Mouse (Mus musculus) right cerebral cortex, adult 18-20 months (tissue): ENCODE data around the gene Supt6.
"Not testable (repeated sequence)": the region's sequence is repeated elsewhere in the genome, so short reads cannot be mapped to it uniquely, and the experiment has no call there.

ENCODE experiments used
- DNase-seq: peaks from one replicate; pipeline ENCODE4 v3.0.0; 2022; ENCODE audit warnings: mixed read lengths

Supt6 gene

DNA sequence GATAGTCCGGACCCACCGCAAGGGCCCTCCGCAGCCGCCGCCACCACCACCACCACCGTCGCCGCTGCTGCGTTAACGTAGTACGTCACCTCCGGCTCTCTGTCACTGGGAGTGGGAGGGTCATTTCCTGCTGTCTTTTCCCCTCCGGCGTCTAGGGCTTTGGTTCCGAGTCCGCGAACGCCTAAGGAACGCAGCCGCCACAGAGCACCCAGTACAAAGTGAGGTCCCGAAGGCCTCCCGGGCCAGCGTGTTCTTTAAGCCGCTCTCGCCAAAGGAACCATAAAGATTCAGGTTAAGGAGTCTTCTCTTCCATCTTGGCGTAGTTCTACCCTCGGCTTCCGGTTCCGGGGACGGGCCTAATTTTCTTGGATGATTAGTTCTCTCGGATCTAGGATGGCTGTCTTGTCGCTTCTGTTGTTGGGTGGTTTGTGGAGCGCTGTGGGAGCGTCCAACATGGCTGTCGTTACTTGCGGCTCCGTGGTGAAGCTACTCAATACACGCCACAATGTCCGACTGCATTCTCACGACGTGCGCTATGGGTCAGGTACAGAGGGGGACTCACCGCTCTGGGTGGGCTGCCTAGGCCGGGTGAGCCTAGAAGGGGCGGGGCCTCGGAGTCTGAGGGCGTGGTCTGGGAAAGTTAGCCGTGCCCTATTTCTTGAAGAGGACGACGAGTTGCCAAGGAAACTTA, at the start of gene Supt6, which contains the start of gene Sdf2:
Gene Supt6 (minus strand): TSS at position 361 of the 691 bp plus-strand sequence.
Gene Sdf2 (plus strand): TSS at position 120 of the 691 bp plus-strand sequence.
- DNase-seq: peak; percentile 90

DNA sequence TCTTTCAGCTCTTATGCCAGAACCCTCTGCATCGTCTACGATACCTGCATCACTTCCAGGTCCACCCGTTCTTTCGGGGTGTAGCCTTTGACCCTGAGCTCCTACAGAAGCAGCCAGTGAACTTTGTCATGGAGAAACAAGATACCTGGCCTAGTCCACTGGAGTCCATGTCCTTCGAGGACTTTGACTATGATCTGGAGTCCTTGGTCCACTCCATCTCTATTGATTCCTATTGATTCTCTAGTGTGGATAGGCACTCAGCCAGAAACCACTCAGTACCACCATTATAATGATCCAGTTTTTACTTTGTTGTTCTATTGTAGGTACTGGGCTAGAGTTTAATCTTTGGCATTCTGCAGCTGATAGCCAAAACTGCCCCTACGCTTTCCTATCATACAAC, 48.8 kb upstream of the Supt6 start:
- DNase-seq: no peak

DNA sequence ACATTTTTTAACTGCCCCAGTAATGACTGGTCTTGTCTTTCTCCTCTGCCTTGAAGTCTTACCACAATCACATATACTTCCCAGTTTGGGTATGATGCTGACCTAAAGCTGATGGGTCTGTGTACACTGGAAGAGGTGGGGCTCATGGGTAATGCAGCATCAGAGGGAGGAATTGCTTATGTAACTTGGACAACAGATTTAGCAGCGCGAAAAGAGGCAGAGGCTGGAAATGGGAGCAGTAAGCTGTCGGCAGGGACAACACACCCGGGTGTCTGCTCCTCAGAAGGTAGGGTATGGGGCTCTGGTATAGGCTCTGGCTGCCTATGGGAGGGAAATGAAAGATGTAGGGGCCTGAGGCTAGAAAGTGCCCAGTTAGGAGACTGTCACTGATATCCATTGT, 44.9 kb upstream of the Supt6 start, which contains the start of gene BC030499:
Gene BC030499 (plus strand): TSS at position 188 of the 400 bp plus-strand sequence.
- peak; percentile 65 for DNase-seq

DNA sequence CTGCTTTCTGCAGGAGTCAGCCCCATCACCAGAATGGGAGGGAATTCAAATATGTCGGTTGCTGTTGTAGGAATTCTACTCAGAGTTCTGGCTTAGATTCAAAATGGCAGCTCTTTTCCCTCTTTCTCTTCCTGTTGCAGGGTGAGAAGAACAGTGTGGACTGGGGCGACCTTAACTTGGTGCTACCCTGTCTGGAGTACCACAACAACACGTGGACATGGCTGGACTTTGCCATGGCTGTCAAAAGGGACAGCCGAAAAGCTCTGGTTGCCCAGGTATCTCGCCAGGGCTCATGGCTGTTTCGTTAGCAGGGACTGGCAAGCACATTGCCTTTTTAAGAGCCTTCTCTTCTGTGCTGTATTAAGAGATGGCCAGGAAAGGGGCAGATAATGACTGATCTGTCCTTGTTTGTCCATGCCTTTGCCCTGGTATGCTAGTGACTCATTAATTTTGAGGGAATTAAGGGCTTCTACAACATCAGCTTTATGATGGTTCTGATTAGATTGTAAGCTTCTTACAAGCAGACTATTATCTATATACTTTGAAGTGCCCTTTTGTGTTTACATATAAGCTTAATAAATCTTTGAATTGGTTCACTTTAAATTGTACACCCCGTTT, 43.5 kb upstream of the Supt6 start:
- DNase-seq: no peak

DNA sequence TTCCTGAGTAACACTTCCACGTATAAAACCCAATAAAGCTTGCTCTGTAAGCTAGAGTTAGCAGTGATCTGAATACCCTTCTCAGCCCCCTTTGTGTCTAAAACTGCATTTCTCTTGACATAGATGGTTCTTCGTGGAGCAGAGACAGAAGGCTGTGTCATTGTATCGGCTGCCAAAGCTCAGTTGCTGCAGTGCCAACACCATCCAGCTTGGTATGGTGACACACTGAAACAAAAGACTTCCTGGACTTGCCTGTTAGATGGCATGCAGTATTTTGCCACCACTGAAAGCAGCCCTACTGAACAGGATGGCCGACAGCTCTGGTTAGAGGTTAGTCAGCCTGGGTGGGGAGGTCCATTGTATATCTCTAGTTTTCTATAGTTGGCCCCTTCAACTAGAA, 33.8 kb upstream of the Supt6 start:
- no peak for DNase-seq

DNA sequence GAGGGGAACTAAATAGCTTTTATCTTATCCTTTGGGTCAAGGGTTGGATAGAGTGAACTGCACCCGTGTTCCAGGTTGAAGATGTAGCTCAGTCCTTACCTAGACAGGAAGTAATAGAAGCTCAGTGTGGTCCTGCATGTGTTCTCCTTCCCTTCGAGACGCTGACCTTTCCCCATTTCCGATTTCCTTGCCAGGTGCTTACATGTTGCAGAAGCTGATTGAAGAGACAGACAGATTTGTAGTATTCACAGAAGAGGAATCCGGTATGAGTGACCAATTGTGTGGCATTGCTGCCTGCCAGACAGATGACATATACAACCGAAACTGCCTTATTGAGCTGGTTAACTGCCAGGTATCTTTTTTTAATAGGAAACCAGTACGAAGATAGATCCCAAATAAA, 33.1 kb upstream of the Supt6 start:
- no peak for DNase-seq

DNA sequence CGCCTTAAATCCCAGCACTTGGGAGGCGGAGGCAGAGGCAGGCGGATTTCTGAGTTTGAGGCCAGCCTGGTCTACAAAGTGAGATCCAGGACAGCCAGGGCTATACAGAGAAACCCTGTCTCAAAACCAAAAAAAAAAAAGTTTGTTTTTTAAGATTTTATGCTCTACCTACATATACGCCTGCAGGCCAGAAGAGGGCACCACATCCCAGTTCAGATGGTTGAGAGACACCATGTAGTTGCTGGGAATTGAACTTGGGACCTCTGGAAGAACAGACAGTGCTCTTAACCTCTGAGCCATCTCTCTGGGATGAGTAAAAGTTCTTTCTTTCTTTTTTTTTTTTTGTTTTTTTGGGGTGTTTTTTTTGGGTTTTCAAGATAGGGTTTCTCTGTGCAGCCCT, 30.4 kb upstream of the Supt6 start:
- not testable (repeated sequence) for DNase-seq

DNA sequence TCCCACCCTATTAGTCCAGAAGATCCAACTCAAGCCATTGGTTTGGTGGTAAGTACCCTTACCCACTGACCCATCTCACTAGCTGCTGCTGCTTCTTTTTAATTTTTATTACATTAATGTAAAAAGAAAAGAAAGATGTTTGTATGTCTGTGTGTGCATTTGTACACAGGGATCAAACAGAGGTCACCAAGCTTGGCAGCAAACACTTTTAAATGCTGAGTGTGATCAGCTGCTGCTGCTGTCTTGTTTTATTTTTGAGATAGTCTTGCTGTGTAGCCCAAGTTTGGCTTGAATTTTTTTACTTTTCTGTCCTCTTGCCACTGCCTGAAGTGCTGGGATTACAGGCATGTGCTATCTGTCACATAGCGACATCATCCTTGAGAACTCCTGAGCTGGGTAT, 29.8 kb upstream of the Supt6 start:
- DNase-seq: no peak

DNA sequence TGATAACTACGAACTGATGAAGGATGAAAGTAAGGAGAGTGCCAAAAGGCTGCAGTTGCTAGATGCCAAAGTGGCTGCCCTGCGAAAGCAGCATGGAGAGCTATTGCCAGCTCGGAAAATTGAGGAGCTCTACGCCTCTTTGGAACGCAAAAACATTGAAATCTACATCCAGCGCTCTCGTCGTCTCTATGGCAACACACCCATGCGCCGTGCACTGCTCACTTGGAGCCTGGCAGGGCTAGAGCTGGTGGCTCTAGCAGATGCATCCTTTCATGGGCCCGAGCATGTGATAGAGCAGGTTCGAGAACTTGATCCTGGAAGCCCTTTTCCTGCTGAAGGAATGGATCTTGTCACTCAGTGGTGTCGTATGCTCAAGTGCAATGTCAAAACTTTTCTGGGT, 26.2 kb upstream of the Supt6 start:
- DNase-seq: peak; percentile 80

DNA sequence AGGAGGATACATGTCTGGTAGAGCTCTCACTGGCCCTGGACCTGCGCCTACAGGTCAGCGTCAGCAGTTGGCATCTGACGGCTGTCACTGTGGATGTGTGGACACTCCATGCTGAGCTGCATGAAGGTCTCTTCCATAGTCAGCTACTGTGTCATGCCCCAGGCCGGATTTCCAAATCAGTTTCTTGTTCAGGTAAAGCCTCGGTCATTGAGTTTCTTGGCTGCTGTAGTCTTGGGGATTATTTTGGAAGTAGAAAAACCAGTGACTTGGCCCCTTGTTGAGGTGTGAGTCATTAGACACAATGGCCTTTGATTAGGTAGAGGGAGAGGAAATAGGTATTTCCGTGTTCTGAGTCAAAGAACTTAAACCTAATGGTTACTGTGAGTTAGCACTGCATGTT, 19.8 kb upstream of the Supt6 start:
- DNase-seq: no peak

DNA sequence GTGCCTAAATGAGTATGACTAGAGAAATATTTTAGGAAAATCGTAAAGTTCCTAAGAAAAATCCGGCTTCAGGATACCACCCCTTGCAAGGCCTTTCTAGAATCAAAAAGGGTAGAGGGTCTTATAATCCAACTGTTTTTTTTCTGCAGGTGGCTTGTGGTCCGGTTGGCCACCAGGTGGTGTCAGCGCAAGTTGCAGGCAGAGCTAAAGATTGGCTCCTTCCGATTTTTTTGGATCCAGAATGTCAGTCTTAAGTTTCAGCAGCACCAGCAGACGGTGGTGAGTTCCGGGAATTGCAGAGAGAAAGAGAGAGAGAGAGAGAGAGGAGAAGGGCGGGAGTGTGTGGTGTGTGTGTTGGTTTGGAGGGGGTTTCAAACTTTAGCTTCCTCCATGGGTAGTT, 16.8 kb upstream of the Supt6 start:
- DNase-seq: peak; percentile 49

DNA sequence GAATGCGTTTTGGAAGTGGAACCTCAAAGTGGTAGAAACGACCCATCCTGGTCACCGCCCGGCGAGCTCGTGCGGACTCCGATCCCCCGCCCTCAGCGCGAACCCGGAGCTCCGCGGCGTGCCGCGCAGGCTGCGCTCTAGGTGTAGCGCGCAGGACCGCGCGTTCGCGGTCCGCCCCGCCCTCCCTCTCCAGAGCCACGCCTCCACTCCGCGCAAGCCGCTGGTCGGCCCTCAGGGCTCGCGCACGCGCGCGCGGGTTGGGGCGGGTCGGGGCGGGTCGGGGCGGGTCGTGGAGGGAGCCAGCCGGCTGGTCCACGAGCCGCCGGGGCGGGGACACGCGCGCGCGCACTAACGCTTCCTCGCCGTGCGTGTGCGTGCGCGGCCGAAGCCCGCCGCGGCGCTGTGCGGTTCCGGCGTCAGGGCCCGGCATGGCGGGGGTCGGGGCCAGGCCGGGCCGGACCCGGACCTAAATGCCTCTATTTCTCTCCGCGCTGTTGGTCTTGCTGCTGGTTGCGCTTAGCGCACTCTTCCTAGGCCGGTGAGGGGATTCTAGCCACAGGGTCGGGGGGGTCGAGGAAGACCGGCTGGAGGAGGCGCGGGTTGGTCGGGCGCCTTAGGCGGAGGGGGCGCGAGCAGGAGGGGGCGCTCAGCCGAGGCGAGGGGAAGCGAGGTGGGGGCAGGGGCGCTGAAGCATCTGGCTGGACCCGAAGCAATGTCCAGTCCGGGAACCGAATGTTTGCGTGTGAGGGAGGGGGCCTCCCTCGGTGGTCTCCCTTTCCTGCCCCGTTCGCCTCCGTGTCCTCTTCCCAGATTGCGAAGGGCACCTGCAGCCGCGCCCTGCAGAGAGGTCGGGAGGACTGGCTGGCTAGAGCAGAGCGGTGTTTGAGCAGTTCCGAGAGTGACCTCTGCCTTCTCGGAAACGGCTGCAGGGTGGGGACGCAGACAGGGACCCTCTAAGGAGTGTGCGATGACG, 15.9 kb upstream of the Supt6 start, which contains the start of gene 2610507B11Rik:
Gene 2610507B11Rik (plus strand): TSS at position 373 of the 973 bp plus-strand sequence.
- peak; percentile 93 for DNase-seq

DNA sequence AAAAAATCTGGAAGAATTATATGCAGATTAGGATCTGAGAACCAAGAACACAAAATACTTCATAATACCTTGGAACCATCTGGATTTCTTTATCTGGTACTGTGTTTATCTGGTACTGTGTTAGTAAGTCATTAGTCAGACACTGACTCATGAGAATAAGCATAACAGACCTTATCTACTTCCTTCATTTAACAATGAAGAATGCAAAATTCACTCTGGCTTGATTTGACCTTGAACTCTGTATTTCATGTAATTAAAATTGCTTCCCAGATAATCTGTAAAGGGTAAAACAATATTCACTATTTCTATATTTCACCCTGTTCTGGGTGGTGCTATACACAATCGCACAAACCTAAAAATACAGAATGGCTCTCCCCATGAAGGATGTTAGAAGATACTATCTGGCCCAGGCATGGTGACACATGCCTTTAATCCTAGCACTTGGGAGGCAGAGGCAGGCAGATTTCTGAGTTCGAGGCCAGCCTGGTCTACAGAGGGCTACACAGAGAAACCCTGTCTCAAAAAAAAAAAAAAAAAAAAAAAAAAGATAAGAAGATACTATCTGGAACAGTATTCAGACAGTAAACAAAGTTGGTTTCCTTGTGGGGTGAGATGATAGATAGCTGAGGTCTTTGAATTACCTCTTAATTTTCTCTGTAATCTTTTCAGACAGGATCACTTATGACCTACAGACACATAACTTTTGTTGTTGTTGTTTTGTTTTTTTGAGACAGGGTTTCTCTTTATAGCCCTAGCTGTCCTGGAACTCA, 14.9 kb upstream of the Supt6 start:
- no peak for DNase-seq

DNA sequence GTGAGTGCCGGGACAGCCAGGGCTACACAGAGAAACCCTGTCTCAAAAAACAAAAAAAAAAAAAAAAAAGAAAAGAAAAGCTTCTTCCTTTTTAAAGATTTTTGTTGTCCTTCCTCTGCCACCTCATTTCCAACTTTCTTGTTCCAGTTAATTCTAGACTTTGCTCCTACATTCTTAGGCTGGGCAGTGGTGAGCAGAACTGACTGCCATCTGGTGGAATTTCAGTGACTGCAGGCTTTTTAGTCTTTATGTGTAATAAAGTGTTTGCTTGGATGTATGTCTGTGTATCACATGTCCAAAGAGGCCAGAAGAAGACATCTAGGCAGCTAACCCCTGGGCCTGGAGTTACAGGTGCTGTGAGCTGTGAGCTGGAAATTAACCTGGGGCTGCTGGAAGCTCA, 10.8 kb upstream of the Supt6 start:
- DNase-seq: no peak

DNA sequence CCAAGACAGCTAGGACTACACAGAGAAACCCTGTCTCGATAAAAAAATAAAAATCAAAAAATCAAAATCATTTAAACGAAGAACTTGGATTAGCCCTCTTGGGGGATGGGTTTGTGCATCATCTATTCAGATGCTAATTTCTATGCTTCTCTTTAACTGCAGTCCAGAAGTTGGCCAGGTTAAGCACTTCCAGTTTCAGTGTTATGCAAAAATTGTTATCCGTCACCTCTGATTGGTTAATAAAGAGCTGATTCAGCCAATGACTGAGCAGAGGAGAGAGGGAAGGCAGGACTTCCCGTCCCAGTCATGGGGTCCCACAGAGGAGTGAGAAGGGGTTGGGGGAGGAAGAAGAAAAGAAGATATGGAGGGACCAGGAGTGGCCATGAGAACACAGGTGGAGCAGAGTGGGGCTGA, 1.9 kb upstream of the Supt6 start:
- DNase-seq: no peak

DNA sequence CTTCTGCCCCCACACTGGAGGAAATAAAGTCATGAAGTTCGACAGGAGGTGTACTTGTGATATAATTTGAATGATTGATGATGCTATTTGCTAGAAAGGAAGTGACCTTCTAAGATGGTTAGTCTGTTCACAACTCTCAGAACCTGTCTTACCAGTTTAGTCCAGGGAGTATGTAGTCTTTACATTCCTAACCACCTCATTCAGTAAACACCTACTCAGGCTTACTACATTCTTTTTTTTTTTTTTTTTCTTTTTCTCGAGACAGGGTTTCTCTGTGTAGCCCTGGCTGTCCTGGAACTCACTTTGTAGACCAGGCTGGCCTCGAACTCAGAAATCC, 1.2 kb upstream of the Supt6 start:
- no peak for DNase-seq

DNA sequence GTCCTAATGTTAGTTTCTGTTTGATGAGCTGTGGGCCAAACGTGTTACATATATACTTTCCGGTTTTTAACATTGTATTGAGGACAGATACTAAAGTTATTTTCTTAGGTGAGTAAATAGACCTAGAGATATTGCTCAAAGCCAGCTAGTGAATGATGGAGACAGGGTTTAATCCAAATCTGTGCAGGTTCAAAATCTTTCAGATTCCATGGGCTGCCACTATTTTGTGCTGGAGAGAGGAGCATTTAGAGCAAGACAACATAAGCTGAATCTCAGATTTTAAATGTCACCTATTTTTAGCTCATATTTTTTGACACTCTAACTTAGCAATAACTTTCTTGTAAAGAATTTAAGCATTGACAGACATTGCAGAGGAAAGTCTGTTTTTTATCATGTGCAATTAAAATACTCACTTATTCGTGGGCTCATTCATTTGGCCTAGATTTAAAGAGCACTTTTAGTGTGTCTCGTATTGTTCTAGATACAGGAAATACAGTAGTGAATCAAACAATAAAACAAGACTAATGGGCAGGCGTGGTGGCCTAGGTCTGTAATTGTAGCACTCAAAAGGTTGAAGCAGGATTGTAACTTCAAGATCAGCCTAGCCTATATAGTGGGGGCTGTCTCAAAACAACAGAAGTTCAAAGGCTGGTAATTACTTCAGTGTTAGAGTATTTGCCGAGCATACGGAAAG, 678 bp upstream of the Supt6 start:
- no peak for DNase-seq

DNA sequence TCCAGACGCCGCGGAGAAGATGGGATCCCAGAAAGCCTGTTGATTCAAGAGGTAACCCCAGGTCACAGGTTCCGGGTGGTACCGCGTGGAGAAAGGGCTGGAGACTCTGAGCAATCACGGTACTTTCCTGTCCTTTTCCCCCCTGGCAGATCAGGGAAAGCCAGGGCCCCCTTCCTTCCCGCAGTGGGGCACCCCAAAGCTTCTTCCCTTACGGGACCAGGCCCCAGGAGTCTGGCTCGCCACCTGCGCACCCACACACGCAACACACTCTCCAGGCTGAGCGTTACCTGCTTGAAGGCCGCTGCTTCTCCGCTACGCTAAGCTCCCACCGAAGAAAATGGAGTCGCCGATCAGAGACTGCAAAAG, 543 bp downstream of the Supt6 start:
- no peak for DNase-seq

DNA sequence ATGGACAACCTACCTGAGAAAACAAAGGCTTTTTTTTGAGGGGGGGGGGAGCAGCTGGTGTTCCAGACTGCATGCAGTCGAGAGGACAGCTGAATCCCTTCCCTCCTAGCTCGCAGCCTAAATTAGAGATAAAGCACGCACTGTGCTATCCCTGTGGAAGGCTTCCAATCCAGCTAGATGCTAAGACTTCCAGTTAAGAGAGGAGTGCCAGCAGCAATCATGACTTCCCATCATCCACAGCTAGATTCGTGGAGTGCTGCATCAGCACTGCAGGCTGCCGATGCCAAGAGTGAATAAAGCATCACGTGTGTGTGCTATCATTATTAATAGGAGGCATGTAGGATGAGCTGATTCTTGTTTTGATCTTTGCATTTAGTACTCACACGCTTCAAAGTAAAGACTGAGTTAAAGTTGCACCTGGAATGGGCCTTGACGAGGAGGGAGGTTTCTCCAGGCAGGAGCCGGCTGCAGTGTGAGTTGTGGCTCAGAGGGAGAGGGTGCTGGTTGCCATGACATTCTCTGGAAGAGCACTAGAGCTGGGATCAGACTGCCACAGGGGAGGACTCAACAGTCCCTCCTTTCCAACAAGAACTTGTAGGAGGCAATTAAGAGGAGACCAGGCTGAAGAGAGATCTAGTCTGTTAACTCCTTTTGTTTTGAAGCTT, 5.5 kb downstream of the Supt6 start:
- DNase-seq: peak; percentile 67

DNA sequence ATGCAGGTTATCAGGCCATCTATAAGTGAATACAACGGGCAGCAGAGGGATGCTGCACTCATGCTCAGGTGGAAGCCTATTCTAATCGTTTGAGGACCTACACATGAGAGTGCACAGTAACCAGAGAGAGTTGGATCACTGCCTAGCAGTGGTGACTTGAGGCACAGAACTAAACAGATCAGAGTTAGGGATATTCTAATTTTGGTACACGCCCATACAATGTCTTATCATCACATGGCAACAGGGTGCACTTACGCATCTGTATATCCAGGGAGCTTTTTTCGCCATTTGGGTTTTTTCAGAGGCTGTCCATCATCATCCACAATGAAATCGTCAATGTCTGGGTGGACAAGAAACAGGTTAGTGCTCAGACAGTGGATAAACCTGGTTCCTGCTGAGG, 14.3 kb downstream of the Supt6 start:
- no peak for DNase-seq

DNA sequence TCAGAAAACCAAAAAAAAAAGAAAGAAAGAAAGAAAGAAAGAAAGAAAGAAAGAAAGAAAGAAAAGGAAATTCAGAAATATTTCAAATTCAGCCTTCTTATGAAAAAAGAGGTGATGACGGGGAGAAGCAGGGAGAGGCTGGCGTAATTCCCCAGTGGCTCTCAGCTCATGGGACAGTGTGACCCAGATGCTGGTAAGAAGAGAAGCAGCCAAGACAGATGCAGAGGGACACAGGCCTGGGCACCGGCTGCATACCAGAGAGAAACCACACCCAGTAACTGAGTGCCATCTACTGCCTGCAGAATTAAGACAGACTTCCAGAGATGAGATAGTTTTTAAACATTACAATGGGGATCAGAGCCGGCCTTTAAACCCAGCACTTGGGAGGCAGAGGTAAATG, 22.2 kb downstream of the Supt6 start:
- no peak for DNase-seq
